Mouse (Mus musculus): Measurements from ENCODE around the gene Cyp2d11. TPM values are rescaled to one million over a fixed set of nuclear protein-coding genes. Genes with fewer than 3 reads are reported as not detected.
A peak's percentile ranks its signal among the peaks of the same experiment; 100 is the strongest.

Gene Cyp2d11
- polyA plus RNA-seq, 1 experiment from 2014 or later, result not detected

DNA sequence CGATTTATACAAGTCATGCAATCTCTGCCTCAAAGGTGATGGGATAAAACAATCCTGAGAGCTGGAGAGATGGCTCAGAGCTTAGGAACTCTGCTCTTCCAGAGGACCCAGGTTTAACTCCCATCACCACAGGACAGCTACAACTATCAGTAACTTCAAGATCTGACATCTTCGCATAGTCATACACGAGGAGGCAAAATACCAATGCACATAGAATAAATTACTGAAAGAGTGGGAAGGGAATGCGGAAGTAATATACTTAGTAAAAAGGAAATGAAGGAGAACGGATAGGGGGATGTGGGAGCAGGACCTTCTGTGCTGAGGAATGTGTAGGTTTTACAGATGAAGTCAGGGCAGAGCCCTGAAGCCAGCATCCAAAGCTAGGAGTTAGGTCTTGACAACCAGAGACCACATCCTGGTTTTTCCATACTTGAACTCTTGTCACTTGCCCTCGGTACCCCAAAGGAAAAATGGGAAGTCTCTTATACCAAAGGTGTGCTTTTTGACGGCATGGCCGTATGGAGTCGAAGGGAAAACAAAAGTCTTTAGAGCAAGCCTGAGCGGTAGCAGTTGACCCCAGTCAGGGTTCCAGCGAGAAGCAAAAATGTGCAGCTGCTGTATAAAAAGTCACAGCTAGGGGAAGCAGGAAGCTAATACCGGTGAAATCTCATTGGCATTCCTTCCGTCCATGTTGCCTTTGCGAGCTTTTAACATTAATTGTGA, 47.1 kb downstream of the Cyp2d11 start:
- Histone ChIP-seq H3K4me3 (ENCODE audit: low read length) (peak overlapping the region; percentile 73), H3K9me3 (ENCODE audit: low read length) (no peaks in the 10 kb centered on the region), H3K4me2 (replicated peaks; ENCODE audit: low read depth, low read length) (peak overlapping the region; percentile 87), H3K27me3 (ENCODE audit: insufficient read depth, low read length) (no peaks in the 10 kb centered on the region), H3K36me3 (ENCODE audit: insufficient read depth, low read length) (peaks cover 32% of the 10 kb centered on the region), H3K9ac (replicated peaks; ENCODE audit: low read length) (peak overlapping the region; percentile 86), H3K4me1 (ENCODE audit: insufficient read depth, low read length) (peaks cover 23% of the 10 kb centered on the region), H3K27ac (ENCODE audit: low read length) (peak overlapping the region; percentile 90)
- ATAC-seq (ENCODE audit: low FRiP score, low TSS enrichment), result no peak
- WGBS, result 41% methylated on average over 14 of the region's 14 CpGs

DNA sequence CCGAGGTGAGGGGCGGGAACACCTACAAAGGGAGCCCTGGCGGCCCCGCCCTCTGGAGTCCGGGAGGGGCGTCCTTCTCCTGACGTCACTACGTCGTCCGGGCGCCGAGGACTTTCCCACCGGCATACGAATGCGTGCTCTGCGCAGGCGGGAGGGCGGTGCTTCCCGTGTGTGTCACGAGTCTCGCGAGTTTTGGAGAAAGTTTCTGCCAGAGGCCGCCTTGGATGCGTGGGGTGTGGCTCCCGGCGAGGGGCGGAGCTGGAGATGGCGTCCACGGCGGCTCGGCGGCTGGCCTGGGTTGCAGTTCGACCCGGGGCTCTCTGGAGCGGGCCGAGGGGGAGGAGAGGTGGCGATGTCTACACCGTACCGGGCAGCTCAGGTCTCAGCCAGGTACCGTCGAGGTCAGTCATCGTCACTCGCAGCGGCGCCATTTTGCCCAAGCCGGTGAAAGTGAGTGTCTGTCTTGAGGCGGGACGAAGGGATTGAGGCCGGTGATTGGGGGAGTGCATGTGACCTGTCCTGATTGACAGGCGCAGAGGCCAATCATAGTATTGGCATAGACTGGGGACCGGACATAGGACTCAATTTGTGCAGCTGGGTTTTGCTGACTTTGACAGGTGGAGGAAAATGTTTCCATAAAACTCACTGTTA, 47.9 kb downstream of the Cyp2d11 start:
- under 1% methylated on average over 47 of the region's 51 CpGs for WGBS
- Histone ChIP-seq H3K27me3 (ENCODE audit: insufficient read depth, low read length) (no peaks in the 10 kb centered on the region), H3K4me1 (ENCODE audit: insufficient read depth, low read length) (peaks cover 30% of the 10 kb centered on the region), H3K36me3 (ENCODE audit: insufficient read depth, low read length) (peaks cover 30% of the 10 kb centered on the region), H3K9me3 (ENCODE audit: low read length) (no peaks in the 10 kb centered on the region), H3K4me2 (replicated peaks; ENCODE audit: low read depth, low read length) (peak overlapping the region; percentile 87), H3K9ac (replicated peaks; ENCODE audit: low read length) (peak overlapping the region; percentile 86), H3K4me3 (ENCODE audit: low read length) (peak overlapping the region; percentile 73), H3K27ac (ENCODE audit: low read length) (peak overlapping the region; percentile 90)
- peak; percentile 97 for ATAC-seq (ENCODE audit: low FRiP score, low TSS enrichment)

DNA sequence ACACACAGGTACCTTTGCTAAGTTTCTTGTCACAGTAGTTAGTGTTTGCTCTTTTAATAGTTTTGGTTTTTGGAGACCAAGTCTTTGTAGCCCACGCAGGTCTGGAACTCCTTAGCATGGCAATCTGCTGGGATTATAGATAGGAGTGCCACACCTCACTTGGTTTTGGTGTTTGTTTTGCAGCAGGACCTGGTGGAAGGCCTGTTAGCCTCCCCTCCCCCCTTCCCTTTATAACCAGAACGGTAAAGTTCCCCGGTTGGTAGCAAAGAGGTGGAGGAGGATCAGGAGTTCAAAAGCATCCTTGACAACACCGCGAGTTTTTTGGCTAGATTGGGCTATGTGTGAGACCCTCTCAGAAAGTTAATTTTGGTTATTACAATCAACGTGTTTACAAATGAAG, 48.9 kb downstream of the Cyp2d11 start:
- Histone ChIP-seq H3K4me2 (replicated peaks; ENCODE audit: low read depth, low read length) (no peak overlapping the region), H3K4me1 (ENCODE audit: insufficient read depth, low read length) (peaks cover 34% of the 10 kb centered on the region), H3K9me3 (ENCODE audit: low read length) (no peaks in the 10 kb centered on the region), H3K4me3 (ENCODE audit: low read length) (no peak overlapping the region), H3K27ac (ENCODE audit: low read length) (no peak overlapping the region; the same call in 1 of the 2 replicates), H3K27me3 (ENCODE audit: insufficient read depth, low read length) (no peaks in the 10 kb centered on the region), H3K36me3 (ENCODE audit: insufficient read depth, low read length) (peaks cover 21% of the 10 kb centered on the region), H3K9ac (replicated peaks; ENCODE audit: low read length) (no peak overlapping the region)
- 87% methylated on average over 6 of the region's 6 CpGs for WGBS
- no peak for ATAC-seq (ENCODE audit: low FRiP score, low TSS enrichment)

DNA sequence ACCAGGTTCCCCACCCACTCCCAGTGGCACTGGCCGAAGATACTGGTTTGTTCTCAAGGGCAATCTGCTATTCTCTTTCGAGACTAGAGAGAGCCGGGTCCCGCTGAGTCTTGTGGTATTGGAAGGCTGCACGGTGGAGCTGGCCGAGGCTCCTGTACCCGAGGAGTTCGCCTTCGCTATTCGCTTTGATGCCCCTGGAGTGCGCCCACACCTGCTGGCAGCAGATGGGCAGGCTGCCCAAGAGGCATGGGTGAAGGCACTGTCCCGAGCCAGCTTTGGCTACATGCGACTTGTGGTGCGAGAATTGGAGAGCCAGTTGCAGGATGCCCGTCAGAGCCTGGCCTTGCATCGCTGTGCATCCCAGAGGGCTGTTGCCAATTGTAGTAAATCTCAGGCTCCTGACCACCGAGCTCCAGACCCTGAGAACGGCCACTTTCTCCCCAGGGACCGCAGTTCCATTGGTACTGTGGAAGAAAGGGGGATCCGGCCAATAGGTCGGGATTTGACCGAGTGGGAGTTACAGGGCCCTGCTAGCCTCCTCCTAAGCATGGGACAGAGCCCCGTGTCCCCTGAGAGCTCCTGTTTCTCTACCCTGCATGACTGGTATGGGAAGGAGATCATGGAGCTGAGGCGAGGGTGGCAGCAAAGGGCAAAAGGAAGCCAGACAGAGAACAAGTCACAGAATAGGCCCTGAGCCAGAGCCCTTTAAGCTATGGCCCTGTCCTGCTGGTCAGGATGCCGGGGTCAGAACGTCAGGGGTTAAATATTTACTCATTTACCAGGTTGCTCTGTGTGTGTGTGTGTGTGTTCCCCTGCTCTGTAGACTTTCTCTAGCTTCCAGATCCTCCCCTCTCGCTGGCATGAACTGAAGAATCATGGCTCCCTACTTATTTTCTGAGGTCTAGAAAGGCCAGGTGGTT, 50.2 kb downstream of the Cyp2d11 start:
- H3K4me2 ChIP-seq (replicated peaks; ENCODE audit: low read depth, low read length), result no peak overlapping the region
- no peak overlapping the region for H3K4me3 ChIP-seq (ENCODE audit: low read length)
- peak overlapping the region; percentile 15; the same call in 1 of the 2 replicates for H3K27ac ChIP-seq (ENCODE audit: low read length)
- H3K9ac ChIP-seq (replicated peaks; ENCODE audit: low read length), result no peak overlapping the region; the same call in 1 of the 2 replicates
- H3K9me3 ChIP-seq (ENCODE audit: low read length), result no peaks in the 10 kb centered on the region
- peaks cover 8% of the 10 kb centered on the region for H3K36me3 ChIP-seq (ENCODE audit: insufficient read depth, low read length)
- H3K4me1 ChIP-seq (ENCODE audit: insufficient read depth, low read length), result peaks cover 36% of the 10 kb centered on the region
- 83% methylated on average over 27 of the region's 27 CpGs for WGBS
- no peaks in the 10 kb centered on the region for H3K27me3 ChIP-seq (ENCODE audit: insufficient read depth, low read length)
- no peak for ATAC-seq (ENCODE audit: low FRiP score, low TSS enrichment)

DNA sequence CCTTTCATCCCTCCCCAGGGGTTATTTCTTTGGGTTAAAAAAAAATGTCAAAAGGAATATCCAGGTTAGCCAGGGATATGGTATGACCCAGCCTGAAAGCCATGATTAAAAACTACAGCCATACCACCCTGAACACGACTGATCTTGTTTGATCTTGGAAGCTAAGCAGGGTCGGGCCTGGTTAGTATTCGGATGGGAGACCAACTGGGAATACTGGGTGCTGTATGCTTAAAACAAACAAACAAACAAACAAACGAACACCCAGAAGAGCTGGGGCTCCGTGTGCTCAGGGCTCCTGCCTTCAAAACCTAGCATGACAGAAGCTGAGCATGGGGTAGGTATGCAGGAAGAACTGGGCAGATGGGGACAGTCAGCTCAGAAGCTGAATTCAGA, 51.3 kb downstream of the Cyp2d11 start:
- H3K36me3 ChIP-seq (ENCODE audit: insufficient read depth, low read length), result no peaks in the 10 kb centered on the region
- no peak overlapping the region for H3K4me2 ChIP-seq (replicated peaks; ENCODE audit: low read depth, low read length)
- H3K4me3 ChIP-seq (ENCODE audit: low read length), result no peak overlapping the region
- peaks cover 41% of the 10 kb centered on the region for H3K4me1 ChIP-seq (ENCODE audit: insufficient read depth, low read length)
- no peaks in the 10 kb centered on the region for H3K9me3 ChIP-seq (ENCODE audit: low read length)
- no peaks in the 10 kb centered on the region for H3K27me3 ChIP-seq (ENCODE audit: insufficient read depth, low read length)
- H3K27ac ChIP-seq (ENCODE audit: low read length), result no peak overlapping the region
- 78% methylated on average over 5 of the region's 5 CpGs for WGBS
- H3K9ac ChIP-seq (replicated peaks; ENCODE audit: low read length), result no peak overlapping the region
- no peak for ATAC-seq (ENCODE audit: low FRiP score, low TSS enrichment)

DNA sequence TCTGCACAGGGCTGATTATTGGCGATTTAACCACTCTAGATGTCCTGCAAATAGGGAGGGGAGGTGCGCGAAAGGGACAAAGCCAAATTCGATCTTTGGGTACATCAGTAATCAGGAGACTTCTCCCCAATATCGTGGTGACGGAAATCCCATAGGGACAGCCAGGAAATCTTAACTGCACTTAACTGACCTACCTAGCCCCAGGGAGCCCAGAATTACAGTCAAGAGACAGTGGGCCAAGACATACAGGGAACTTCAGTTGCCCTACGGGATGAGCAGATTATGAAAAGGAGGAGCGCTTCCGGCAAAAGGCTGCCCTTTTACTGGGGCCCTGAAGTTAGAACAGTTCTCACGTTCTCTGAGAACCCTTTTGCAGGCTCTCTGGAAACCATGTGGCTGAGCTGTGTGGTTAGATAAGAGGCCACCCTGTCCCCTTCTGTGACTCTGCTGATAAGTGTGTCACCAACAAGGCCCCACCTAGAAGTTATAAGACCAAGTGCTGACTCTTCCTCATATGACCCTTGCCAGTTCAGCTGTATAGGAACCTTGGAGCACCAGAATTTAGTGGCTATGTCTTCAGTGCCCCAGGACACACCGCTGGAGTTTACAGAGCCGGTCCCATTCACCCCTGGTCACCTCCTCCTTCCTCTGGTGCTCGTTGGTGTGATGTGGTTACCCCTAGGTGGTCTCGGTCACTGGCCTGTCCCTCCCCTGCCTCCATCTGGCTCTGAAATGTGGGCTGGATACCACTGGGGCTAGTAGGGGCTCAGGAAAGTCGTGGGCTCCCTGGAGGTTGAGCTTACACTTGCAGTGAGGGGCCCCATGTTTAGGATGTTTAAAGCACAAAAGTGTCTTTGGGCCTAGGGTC, 51.9 kb downstream of the Cyp2d11 start:
- Histone ChIP-seq H3K36me3 (ENCODE audit: insufficient read depth, low read length) (no peaks in the 10 kb centered on the region), H3K4me1 (ENCODE audit: insufficient read depth, low read length) (peaks cover 38% of the 10 kb centered on the region), H3K9me3 (ENCODE audit: low read length) (no peaks in the 10 kb centered on the region)

DNA sequence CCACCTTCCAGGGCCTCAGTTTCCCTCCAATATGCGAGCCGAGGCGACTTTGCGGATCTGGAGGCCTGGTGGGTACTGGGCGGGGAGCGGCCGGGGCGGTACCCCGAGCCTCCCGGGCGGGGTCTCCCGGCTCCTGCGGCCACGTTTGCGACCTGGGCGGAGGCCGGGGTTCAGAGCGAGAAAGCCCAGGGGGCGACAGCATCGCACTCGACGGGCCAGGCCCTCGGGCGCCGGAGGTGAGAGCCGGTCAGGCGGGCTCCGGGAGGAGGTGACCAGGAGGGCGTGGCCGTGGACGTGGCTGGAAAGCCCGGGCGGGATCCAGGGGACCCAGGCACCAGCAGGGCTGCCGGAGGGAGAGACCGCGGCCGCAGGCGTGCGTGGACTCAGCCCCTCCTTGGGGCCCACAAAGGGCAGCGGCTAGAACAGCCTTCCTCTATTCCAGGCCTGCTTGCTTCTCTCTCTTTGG, 52.8 kb downstream of the Cyp2d11 start:
- 0 out of 2 replicates have a peak, but pooled peaks cover 5% of the 10 kb centered on the region for H3K36me3 ChIP-seq (ENCODE audit: insufficient read depth, low read length)
- peak overlapping the region; percentile 84 for H3K9ac ChIP-seq (replicated peaks; ENCODE audit: low read length)
- peak overlapping the region; percentile 79 for H3K27ac ChIP-seq (ENCODE audit: low read length)
- peak overlapping the region; percentile 60 for H3K4me2 ChIP-seq (replicated peaks; ENCODE audit: low read depth, low read length)
- peaks cover 36% of the 10 kb centered on the region for H3K4me1 ChIP-seq (ENCODE audit: insufficient read depth, low read length)
- peak; percentile 13; the same call in 1 of the 2 replicates for ATAC-seq (ENCODE audit: low FRiP score, low TSS enrichment)
- H3K9me3 ChIP-seq (ENCODE audit: low read length), result no peaks in the 10 kb centered on the region
- H3K27me3 ChIP-seq (ENCODE audit: insufficient read depth, low read length), result no peaks in the 10 kb centered on the region
- 1% methylated on average over 37 of the region's 40 CpGs for WGBS
- peak overlapping the region; percentile 46 for H3K4me3 ChIP-seq (ENCODE audit: low read length)

More for the DNA sequence above, 51.9 kb downstream of the Cyp2d11 start:
- peak overlapping the region; percentile 84 for H3K9ac ChIP-seq (replicated peaks; ENCODE audit: low read length)
- H3K4me3 ChIP-seq (ENCODE audit: low read length), result peak overlapping the region; percentile 46
- peak overlapping the region; percentile 79 for H3K27ac ChIP-seq (ENCODE audit: low read length)
- H3K27me3 ChIP-seq (ENCODE audit: insufficient read depth, low read length), result no peaks in the 10 kb centered on the region
- WGBS, result 56% methylated on average over 15 of the region's 15 CpGs
- peak overlapping the region; percentile 60 for H3K4me2 ChIP-seq (replicated peaks; ENCODE audit: low read depth, low read length)
- no peak for ATAC-seq (ENCODE audit: low FRiP score, low TSS enrichment)

DNA sequence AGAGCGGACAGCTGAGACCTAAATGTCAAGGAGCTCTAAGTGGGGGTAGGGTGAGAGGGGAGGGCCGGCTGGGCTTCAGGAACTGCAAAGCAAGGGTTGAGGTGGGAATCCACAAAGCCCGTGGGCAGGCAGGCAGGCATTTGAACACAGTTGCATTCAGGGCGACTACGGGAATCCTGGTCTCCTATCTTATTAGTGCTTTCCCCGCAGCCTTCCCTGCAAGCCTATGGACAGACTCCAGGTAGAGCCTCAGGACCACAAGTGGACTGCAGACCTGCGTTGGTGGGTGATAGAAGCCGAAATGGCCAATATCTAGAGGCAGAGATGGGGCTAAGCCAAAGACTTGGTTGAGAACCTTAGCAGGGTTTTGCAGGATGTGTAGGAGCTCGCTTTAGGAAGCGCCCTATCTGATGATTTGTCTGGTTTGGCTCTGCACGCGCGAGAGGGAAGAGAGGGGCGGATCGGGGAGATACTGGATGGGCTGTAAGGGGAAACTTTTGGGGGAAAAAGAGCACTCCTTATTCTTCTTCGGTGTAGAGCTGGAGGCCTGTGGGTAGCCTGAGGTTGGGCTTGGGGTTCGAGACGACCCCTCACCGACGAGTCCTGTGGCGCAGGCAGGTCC, 53.3 kb downstream of the Cyp2d11 start:
- Histone ChIP-seq H3K9ac (replicated peaks; ENCODE audit: low read length) (peak overlapping the region; percentile 84), H3K9me3 (ENCODE audit: low read length) (no peaks in the 10 kb centered on the region), H3K4me3 (ENCODE audit: low read length) (peak overlapping the region; percentile 46), H3K27me3 (ENCODE audit: insufficient read depth, low read length) (no peaks in the 10 kb centered on the region), H3K27ac (ENCODE audit: low read length) (peak overlapping the region; percentile 79), H3K4me1 (ENCODE audit: insufficient read depth, low read length) (peaks cover 36% of the 10 kb centered on the region), H3K36me3 (ENCODE audit: insufficient read depth, low read length) (peaks cover 10% of the 10 kb centered on the region), H3K4me2 (replicated peaks; ENCODE audit: low read depth, low read length) (peak overlapping the region; percentile 60)
- WGBS, result 39% methylated on average over 21 of the region's 21 CpGs
- ATAC-seq (ENCODE audit: low FRiP score, low TSS enrichment), result no peak

Measured in kidney, embryonic 16.5 days (tissue).